Mouse (Mus musculus): Measurements from ENCODE around the gene Lsg1. TPM values are rescaled to one million over a fixed set of nuclear protein-coding genes. Genes with fewer than 3 reads are reported as not detected.
A peak's percentile ranks its signal among the peaks of the same experiment; 100 is the strongest.

Lsg1 gene
- total and polyA plus RNA-seq, 3 experiments, result 58.8 to 84.4 TPM; not detected in 1

GRCm38 (mm10) chr16:30586935-30587493, 378 bp downstream of the Lsg1 start:
- Histone ChIP-seq H3K79me2 (ENCODE audit: control insufficient read depth, insufficient read depth, low read length, poor library complexity) (peaks cover 28% of the 10 kb centered on the region), H3K9me3 (replicated peaks; ENCODE audit: insufficient read depth, low read length) (no peaks in the 10 kb centered on the region), H3K27me3 (ENCODE audit: control insufficient read depth in 1 of 2, insufficient read depth in 2 of 2, low read length in 2 of 2) (no peaks in the 10 kb centered on the region), H3K9ac (ENCODE audit: control insufficient read depth, low read depth, low read length, poor library complexity, severe bottlenecking) (peak overlapping the region; percentile 80), H3K4me3 (ENCODE audit: control insufficient read depth in 1 of 2, insufficient read depth in 1 of 2, low read depth in 2 of 2, low read length in 2 of 2) (peak overlapping the region; percentile 76 to 82), H3K27ac (ENCODE audit: control insufficient read depth, low read depth, low read length) (peak overlapping the region; percentile 76), H3K36me3 (ENCODE audit: control insufficient read depth in 1 of 2, insufficient read depth in 2 of 2, low read length in 2 of 2) (peaks cover 10 to 13% of the 10 kb centered on the region in 2 experiments), H3K4me1 (ENCODE audit: control insufficient read depth in 1 of 2, insufficient read depth in 2 of 2, low read length in 2 of 2) (peaks cover 2 to 7% of the 10 kb centered on the region in 2 experiments)
- no peak for DNase-seq (ENCODE audit: low read depth, low spot score)
- TF ChIP-seq MXI1 (IDR thresholded peaks at IDR 0.05; ENCODE audit: low read depth, low read length) (peak; percentile 19; the same call in 1 of the 2 replicates), POLR2A (IDR thresholded peaks at IDR 0.05; ENCODE audit: control insufficient read depth in 1 of 2, insufficient read depth in 1 of 2, low read depth in 1 of 2, low read length in 2 of 2, poor library complexity in 1 of 2) (peak in 1 of 2 experiments; percentile 46; a peak in 1 of 4 replicates), E2F4 (IDR thresholded peaks at IDR 0.05; ENCODE audit: borderline replicate concordance, low read depth, low read length) (no peak)

DNA sequence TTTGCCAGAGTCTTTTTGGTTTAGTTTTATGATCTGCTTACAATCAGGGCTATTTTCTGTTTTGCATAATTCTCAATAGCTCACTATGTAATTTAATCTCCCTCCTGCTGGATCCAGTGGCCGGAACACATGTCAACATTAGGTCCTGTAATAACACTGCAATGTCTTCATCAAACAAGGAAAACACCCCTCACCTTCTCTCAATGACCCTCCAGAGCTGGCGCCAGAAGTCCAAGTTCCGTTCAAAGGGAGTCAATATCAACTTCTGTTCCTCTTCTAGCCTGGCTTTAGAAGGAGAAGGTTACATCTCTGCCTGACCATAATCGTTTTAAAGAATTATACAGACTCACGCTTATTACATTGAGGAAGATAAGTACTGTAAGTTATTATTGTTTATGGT, 6.6 kb downstream of the Lsg1 start:
- Histone ChIP-seq H3K9ac (ENCODE audit: control insufficient read depth, low read depth, low read length, poor library complexity, severe bottlenecking) (no peak overlapping the region), H3K36me3 (ENCODE audit: control insufficient read depth in 1 of 2, insufficient read depth in 2 of 2, low read length in 2 of 2) (peaks cover 3 to 42% of the 10 kb centered on the region in 2 experiments), H3K9me3 (replicated peaks; ENCODE audit: insufficient read depth, low read length) (no peaks in the 10 kb centered on the region), H3K27me3 (ENCODE audit: control insufficient read depth in 1 of 2, insufficient read depth in 2 of 2, low read length in 2 of 2) (no peaks in the 10 kb centered on the region), H3K79me2 (ENCODE audit: control insufficient read depth, insufficient read depth, low read length, poor library complexity) (peaks cover 14% of the 10 kb centered on the region), H3K27ac (ENCODE audit: control insufficient read depth, low read depth, low read length) (no peak overlapping the region), H3K4me1 (ENCODE audit: control insufficient read depth in 1 of 2, insufficient read depth in 2 of 2, low read length in 2 of 2) (0 out of 4 replicates have a peak, but pooled peaks cover 0 to 3% of the 10 kb centered on the region in 2 experiments), H3K4me3 (ENCODE audit: control insufficient read depth in 1 of 2, insufficient read depth in 1 of 2, low read depth in 2 of 2, low read length in 2 of 2) (no peak overlapping the region)
- TF ChIP-seq ZKSCAN1 (IDR thresholded peaks at IDR 0.05; ENCODE audit: low read depth, low read length) (no peak), TBP (IDR thresholded peaks at IDR 0.05; ENCODE audit: low read depth, low read length) (no peak), SMC3 (IDR thresholded peaks at IDR 0.05; ENCODE audit: low read depth, low read length) (no peak)
- DNase-seq (ENCODE audit: low read depth, low spot score), result no peak

- no peak for TF ChIP-seq CHD1 (IDR thresholded peaks at IDR 0.05; ENCODE audit: low read depth, low read length)
- TF ChIP-seq SIN3A (IDR thresholded peaks at IDR 0.05; ENCODE audit: low read length), result no peak
- TF ChIP-seq RAD21 (IDR thresholded peaks at IDR 0.05; ENCODE audit: low read depth, low read length), result no peak
- no peak for TF ChIP-seq RCOR1 (IDR thresholded peaks at IDR 0.05; ENCODE audit: low read depth, low read length)
- TF ChIP-seq TAL1 (IDR thresholded peaks at IDR 0.05; ENCODE audit: low read length), result no peak
- TF ChIP-seq HCFC1 (IDR thresholded peaks at IDR 0.05; ENCODE audit: low read depth, low read length), result no peak
- TF ChIP-seq ETS1 (IDR thresholded peaks at IDR 0.05; ENCODE audit: low read depth, low read length), result no peak
- no peak for TF ChIP-seq BHLHE40 (IDR thresholded peaks at IDR 0.05; ENCODE audit: borderline replicate concordance, low read depth, low read length)
- no peak for TF ChIP-seq ZKSCAN1 (IDR thresholded peaks at IDR 0.05; ENCODE audit: low read depth, low read length)
- no peak for TF ChIP-seq SMC3 (IDR thresholded peaks at IDR 0.05; ENCODE audit: low read depth, low read length)
- TF ChIP-seq NRF1 (IDR thresholded peaks at IDR 0.05; ENCODE audit: insufficient read depth, low read depth, low read length, poor library complexity, severe bottlenecking), result no peak
- no peak for TF ChIP-seq ZC3H11A (IDR thresholded peaks at IDR 0.05; ENCODE audit: low read depth, low read length)
- no peak for TF ChIP-seq CTCF (IDR thresholded peaks at IDR 0.05 in 2 of 3, conservative IDR thresholded peaks at IDR 0.05 in 1 of 3; ENCODE audit: control insufficient read depth in 1 of 3, insufficient read depth in 1 of 3, low read depth in 2 of 3, low read length in 3 of 3, poor library complexity in 1 of 3, severe bottlenecking in 1 of 3)
- TF ChIP-seq MAZ (IDR thresholded peaks at IDR 0.05; ENCODE audit: low read depth, low read length), result no peak
- no peak for TF ChIP-seq USF1 (IDR thresholded peaks at IDR 0.05; ENCODE audit: low read depth, low read length)
- TF ChIP-seq TBP (IDR thresholded peaks at IDR 0.05; ENCODE audit: low read depth, low read length), result no peak
- no peak for TF ChIP-seq POLR2AphosphoS5 (IDR thresholded peaks at IDR 0.05; ENCODE audit: borderline replicate concordance, low read depth, low read length)
- TF ChIP-seq POLR2A (IDR thresholded peaks at IDR 0.05; ENCODE audit: control insufficient read depth in 1 of 2, insufficient read depth in 1 of 2, low read depth in 1 of 2, low read length in 2 of 2, poor library complexity in 1 of 2), result no peak
- TF ChIP-seq NELFE (IDR thresholded peaks at IDR 0.05; ENCODE audit: low read depth, low read length), result no peak
- H3K9ac ChIP-seq (ENCODE audit: control insufficient read depth, low read depth, low read length, poor library complexity, severe bottlenecking), result no peak overlapping the region
Measured at GRCm38 (mm10) chr16:30576392-30576791, 11.0 kb downstream of the Lsg1 start.

More at GRCm38 (mm10) chr16:30576392-30576791, 11.0 kb downstream of the Lsg1 start:
- 0 out of 2 replicates have a peak, but pooled peaks cover 2% of the 10 kb centered on the region for H3K79me2 ChIP-seq (ENCODE audit: control insufficient read depth, insufficient read depth, low read length, poor library complexity)
- H3K9me3 ChIP-seq (replicated peaks; ENCODE audit: insufficient read depth, low read length), result no peaks in the 10 kb centered on the region
- no peaks in the 10 kb centered on the region for H3K4me1 ChIP-seq (ENCODE audit: control insufficient read depth in 1 of 2, insufficient read depth in 2 of 2, low read length in 2 of 2)
- H3K27ac ChIP-seq (ENCODE audit: control insufficient read depth, low read depth, low read length), result no peak overlapping the region
- no peak for DNase-seq (ENCODE audit: low read depth, low spot score)
- no peak overlapping the region for H3K4me3 ChIP-seq (ENCODE audit: control insufficient read depth in 1 of 2, insufficient read depth in 1 of 2, low read depth in 2 of 2, low read length in 2 of 2)
- H3K36me3 ChIP-seq (ENCODE audit: control insufficient read depth in 1 of 2, insufficient read depth in 2 of 2, low read length in 2 of 2), result peaks cover 0 to 46% of the 10 kb centered on the region in 2 experiments; a peak in 2 of 4 replicates
- no peaks in the 10 kb centered on the region for H3K27me3 ChIP-seq (ENCODE audit: control insufficient read depth in 1 of 2, insufficient read depth in 2 of 2, low read length in 2 of 2)
